Mouse (Mus musculus): ENCODE measurements around the gene Nrsn1.
"Not testable (repeated sequence)": the region's sequence is repeated elsewhere in the genome, so short reads cannot be mapped to it uniquely, and the experiment has no call there.

Gene Nrsn1

GRCm38 (mm10) chr13:25270402-25270801 is at the start of gene Nrsn1:
Nrsn1 (minus strand) TSS chr13:25270502.
- DNase-seq (ENCODE audit: low spot score in 2 of 2): not testable (repeated sequence)

- no peak for DNase-seq (ENCODE audit: low spot score in 2 of 2)
Measured at GRCm38 (mm10) chr13:25312059-25312458, 41.8 kb upstream of the Nrsn1 start.

- DNase-seq (ENCODE audit: low spot score in 2 of 2): no peak
Measured at GRCm38 (mm10) chr13:25310068-25310467, 39.8 kb upstream of the Nrsn1 start.

GRCm38 (mm10) chr13:25288736-25289135 is 18.4 kb upstream of the Nrsn1 start:
- no peak for DNase-seq (ENCODE audit: low spot score in 2 of 2)

DNA sequence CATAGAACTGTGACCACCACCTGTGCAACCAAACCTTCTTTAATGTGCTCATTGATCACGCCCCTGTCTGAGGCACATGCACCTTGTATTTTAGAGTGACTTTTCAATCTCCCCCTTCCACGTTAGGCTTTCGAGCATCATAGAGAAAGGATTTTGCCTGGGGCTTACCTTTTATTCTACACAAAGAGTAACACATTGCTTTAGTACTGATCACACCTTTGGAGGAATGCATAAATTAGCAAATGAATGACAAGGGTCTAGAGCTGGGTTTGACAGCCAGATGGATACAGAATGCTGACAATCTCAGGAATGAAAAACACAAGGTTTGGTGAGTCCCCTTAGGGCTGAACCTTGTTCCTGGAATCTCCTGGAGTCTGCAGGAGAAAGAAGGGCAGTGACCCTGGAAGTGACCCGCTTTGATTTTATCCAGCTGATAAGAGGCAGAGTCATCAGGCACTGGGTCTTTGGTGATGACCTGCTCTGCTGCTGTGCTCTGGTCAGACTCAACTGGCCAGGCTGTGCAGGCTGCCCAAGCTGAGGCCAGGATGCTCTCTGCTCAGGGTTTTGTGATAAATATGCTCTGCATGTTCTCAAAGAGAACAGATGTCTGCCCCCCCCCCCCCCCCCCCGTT is 4.7 kb upstream of the Nrsn1 start:
- no peak for DNase-seq (ENCODE audit: low spot score in 2 of 2)

GRCm38 (mm10) chr13:25272189-25272588 is 1.9 kb upstream of the Nrsn1 start:
- DNase-seq (ENCODE audit: low spot score in 2 of 2): no peak

DNA sequence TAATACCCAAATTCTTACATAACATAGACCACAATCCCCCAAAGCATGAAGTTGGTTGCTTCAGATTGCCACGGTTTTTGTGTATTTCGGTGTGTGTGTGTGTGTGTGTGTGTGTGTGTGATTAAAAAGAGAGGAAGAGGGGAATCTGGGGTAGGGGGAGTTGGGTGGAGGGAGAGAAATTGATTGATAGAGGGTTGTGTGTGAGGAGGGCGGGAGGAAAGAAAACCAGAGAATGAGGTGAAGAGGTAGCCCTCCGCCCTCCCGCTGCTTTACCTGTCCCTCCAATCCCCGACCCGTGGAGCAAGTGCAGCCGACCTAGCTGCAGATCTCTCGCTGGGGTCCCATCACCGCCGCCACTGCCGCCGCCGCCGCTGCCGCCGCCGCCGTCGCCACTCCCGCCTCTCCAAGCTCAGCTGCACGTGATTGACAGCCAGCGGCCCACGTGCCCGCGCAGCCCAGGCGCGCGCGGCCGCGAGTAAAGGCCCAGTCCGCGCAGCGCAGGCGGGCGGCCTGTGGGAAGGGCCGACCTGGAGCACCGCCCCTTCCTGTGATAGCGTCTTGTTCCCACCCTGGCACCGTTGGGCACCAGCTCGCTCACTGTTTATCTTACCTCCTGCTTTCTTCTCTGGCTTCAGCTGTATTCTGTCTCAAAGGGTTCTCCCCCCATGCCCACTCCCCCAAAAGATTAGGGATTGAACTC is 583 bp downstream of the Nrsn1 start:
- peak; percentile 61 to 70 for DNase-seq (ENCODE audit: low spot score in 2 of 2)

DNA sequence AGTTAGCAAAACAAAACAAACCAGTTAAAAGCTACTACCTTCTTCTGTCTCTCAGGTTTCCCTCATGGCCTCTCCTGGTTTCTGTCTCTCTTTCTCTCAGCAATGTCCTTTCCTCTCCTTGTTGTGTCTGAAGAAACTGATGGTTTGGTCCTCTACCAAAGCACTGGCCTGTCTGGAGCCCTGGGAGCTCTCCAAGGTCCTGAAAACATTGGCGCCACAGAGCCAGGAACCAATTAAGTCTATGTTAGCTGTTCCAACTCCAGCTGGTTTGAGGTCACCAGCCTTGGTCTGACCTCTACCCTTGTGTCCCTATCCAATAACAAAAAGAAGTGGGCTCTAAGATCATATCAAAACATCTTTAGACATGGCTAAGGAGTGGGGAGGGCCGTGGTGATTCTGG is 1.3 kb downstream of the Nrsn1 start:
- no peak for DNase-seq (ENCODE audit: low spot score in 2 of 2)

GRCm38 (mm10) chr13:25262748-25263147 is 7.6 kb downstream of the Nrsn1 start:
- no peak for DNase-seq (ENCODE audit: low spot score in 2 of 2)

DNA sequence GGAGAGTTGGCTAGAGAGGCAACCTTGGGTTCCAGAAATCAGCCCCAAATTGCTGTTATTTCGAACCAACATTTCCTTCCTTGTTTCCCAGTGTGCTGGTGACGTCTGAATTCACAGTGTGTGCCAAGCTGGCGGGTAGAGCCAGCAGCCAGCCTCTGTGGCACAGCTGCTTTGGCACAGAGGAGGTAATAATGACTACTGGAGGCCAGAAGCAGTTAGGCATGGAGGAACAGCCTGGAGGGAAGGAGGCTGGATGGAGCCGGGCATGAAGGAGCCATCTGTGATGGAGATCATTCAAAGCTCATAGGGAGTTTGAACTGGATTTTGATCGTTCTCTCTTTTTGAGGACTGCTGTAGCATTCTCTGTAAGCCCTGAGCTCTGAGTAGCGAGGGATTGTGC is 12.7 kb downstream of the Nrsn1 start:
- no peak for DNase-seq (ENCODE audit: low spot score in 2 of 2)

DNA sequence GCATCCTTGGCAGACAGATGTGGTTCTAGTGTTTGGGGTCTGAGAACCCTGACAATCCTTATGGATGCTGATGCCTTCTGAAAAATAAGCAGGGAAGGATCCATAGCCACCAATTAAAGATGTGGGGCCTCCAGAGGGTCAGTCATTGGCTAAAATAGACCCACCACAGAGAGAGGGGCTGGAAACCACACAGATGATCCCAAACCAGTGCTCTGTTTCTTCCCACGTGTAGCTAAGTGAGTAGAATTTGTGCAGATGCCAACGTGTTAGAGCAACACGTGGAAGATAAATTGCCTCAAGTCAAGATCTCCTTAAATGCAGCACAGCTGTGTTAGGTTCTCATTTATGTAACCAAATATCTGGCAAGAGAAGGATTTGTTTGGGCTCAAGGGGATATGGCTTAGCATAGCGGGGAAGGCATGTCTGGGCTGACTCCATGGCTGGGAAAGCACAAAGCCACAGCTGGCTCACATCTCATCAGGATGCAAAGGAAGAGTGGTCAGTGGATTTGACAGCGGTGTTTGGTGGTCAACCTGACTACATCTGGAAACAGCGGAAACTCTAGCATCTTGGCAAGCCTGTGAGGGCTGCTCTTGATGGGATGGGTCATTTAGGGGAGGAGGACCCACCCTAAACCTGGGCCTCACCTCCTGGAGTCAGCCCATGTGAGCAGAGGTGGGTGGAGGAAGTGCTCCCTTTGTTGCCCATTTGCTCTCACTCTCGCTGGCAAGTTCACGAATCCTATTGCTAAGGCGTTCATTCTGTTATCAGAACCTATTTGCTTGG is 15.6 kb downstream of the Nrsn1 start:
- no peak for DNase-seq (ENCODE audit: low spot score in 2 of 2)

DNA sequence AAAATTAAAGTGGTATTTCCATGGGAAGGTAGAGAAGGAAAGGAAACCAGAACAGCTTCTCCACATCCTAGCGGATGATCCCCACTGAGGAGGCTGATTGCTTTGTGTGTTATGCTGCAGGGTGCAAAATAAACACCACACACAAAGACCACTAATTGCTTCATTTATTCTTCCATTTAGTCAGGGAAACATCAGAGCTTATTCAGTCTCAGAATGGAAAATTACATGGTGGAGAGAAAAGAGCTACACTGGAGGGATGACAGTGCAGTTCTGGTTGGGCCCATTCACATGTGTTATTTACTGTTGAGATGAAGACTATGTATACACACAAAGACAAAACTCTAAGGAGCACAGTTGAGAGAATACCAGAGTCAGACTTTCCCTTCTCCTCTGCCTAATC is 18.4 kb downstream of the Nrsn1 start:
- no peak for DNase-seq (ENCODE audit: low spot score in 2 of 2)

- DNase-seq (ENCODE audit: low spot score in 2 of 2): no peak
Measured at GRCm38 (mm10) chr13:25220186-25220787, 50.0 kb downstream of the Nrsn1 start.

- DNase-seq (ENCODE audit: low spot score in 2 of 2): no peak
Measured at GRCm38 (mm10) chr13:25218394-25218793, 51.9 kb downstream of the Nrsn1 start.

- DNase-seq (ENCODE audit: low spot score in 2 of 2): no peak
Measured at GRCm38 (mm10) chr13:25206950-25207349, 63.4 kb downstream of the Nrsn1 start.

All from frontal cortex, postnatal 10 days (tissue).